Mouse (Mus musculus) adrenal gland, adult 2 months (tissue): ENCODE measurements at regions not wholly inside any gene's neighbourhood (a gene's known extent, or its start where the extent isn't known, plus 50 kb on each side); places are given as distances from the start of the nearest gene placed in this dataset.

Source experiments
- DNase-seq: peaks from one replicate; pipeline ENCODE4 v3.0.0; 2021

- DNase-seq, result no peak
Observed at GRCm38 (mm10) chr13:6260321-6260865, 287.6 kb upstream of the Pitrm1 start.

DNA sequence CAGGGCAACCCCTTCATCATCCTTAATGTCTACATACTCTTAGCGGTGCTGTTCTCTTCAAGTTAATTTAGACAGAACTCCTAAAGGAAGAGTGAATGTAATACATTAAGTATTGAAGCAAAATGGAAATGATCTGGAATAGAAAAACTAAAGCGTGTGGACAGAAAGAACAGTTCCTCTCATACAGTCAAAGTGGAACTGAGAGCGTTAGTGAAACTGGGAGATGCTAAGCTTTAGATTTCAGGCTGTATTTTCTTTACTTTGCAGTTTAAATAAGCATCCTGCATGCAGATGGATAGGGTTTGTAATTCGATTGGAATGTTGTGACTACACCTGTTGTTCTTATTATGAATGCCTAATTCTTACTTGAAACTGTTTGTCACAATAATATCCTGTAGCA lies 286.5 kb upstream of the Pitrm1 start:
- no peak for DNase-seq

GRCm38 (mm10) chr13:6270546-6270945 lies 277.4 kb upstream of the Pitrm1 start:
- DNase-seq, result no peak

DNA sequence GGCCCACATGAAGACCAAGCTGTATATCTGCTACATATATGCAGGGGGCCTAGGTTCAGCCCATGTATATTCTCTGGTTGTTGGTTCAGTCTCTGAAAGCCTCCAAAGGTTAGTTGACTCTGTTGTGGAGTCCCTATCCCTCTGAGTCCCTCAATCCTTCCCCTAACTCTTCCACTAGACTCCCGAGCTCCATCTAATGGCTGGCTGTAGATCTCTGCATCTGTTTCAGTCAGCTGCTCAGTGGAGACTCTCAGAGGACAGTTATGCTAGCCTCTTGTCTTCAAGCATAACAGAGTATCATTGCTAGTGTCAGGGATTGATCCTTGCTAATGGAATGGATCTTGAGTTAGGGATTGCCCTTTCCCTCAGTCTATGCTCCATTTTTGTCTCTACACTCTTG lies 275.0 kb upstream of the Pitrm1 start:
- DNase-seq, result no peak

DNA sequence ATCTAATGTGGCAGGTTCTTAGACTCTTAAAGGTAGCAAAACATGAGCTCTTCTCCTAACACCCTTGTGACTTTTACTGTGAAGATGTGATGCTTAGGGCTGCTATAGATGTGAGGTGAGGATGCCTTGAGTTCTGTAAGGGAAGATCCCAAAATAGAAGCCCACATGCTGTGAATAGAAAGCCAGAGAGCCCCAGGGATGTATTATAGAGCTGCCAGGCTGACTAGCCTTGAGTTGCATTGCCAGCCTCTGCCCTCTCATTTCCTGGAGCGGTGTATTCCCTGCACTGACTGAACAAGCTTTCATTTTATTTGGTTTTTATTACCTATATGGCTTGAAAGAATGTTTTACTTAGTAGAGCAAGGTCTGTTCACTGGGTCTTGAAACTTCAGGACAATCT lies 267.9 kb upstream of the Pitrm1 start:
- no peak for DNase-seq

- DNase-seq, result no peak
Observed at GRCm38 (mm10) chr13:6288109-6288508, 259.8 kb upstream of the Pitrm1 start.

- no peak for DNase-seq
Observed at GRCm38 (mm10) chr13:6292098-6292497, 255.9 kb upstream of the Pitrm1 start.

- DNase-seq, result no peak
Observed at GRCm38 (mm10) chr13:6305718-6306117, 242.2 kb upstream of the Pitrm1 start.

- no peak for DNase-seq
Observed at GRCm38 (mm10) chr13:6306616-6306988, 241.3 kb upstream of the Pitrm1 start.

DNA sequence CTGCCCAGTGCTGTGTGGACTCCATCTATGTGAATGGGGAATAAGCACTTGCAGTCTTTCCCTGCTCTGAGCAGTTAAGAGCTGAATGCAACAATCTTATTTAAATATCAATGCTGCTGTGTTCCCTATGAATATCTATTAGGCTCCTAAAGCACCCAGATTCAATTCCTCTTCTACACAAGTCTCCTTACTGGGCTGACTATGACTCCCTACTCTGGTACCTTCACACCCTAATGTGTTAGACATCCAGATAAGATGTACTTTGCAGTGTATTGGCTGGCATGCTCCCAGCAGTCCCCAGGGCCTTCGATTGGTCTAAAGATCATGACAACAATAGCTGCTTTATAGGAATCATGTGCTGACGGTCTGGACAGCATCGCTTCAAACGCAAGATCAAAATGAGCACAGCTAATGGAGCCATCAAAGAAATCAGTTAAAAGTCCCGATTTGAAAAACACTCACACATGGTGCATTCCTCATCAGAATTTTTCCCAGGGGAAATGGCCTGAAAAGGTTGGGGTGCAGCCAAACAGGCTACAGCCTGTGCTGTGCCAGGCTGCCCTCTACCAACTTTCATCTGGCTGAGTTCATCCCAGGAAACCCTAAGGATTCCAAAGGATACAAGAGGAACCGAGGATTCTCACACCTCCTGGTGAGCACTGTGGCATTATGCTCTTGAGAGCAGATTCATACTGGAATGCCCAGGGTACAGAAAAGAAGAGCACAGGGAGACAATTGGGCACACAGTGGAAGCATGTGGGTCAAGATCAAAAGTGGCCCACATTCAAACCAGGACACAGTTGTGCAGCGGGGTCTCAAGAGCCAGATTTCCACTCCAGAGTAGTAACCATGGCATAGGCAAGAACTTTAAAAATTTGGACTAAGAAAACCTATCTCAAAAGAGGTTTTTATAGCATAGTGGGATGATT lies 240.7 kb upstream of the Pitrm1 start:
- DNase-seq, result no peak

- DNase-seq, result no peak
Observed at GRCm38 (mm10) chr13:6316201-6316600, 231.7 kb upstream of the Pitrm1 start.

DNA sequence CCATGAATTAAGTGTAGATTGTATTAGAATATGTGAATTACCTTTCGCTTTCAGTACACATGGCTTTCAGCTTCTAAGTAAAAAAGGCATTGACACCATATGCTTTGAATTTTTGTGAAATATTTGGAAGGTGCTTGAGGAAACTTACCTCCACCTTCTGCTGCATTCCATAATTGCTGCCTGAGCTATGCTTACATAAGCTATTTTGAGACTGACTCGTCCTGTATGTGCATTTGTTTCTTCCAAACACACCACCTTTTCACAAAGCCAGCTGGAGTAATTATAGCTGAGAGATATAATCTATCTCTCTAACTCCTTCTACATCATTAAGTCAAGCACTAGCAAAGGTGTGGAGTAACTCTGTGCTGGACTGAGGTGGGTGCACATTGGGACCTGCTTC lies 224.0 kb upstream of the Pitrm1 start:
- DNase-seq, result no peak

DNA sequence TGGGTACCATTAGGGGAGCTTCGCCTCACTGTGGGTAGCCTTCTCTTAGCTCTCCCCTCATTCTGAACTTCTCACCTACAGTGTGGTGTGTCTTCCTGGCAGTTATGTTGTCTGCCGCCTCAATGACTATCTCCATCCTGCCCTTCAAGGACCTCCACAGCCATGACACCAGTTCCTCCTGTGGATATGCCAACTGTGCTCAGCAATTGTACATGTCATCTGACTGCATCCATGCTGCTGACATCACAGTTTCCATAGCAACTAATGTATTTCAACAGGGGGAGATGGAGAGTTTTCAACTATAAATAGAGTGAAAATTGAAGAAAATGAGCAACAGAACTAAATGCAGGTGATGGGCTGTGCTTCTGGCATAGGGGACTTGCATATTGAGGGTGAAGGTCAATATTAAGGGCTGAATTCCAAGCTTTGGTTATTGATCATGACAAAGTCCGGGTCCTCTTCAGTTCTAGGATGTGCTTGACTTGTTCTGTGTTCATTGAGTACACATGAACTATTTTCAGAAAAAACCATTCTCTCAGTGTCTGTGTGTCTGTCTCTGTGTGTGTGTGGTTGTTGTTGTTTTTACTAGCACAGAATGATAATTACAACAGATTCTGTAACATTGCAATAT lies 217.5 kb upstream of the Pitrm1 start:
- no peak for DNase-seq

GRCm38 (mm10) chr13:6340157-6340556 lies 207.8 kb upstream of the Pitrm1 start:
- no peak for DNase-seq

DNA sequence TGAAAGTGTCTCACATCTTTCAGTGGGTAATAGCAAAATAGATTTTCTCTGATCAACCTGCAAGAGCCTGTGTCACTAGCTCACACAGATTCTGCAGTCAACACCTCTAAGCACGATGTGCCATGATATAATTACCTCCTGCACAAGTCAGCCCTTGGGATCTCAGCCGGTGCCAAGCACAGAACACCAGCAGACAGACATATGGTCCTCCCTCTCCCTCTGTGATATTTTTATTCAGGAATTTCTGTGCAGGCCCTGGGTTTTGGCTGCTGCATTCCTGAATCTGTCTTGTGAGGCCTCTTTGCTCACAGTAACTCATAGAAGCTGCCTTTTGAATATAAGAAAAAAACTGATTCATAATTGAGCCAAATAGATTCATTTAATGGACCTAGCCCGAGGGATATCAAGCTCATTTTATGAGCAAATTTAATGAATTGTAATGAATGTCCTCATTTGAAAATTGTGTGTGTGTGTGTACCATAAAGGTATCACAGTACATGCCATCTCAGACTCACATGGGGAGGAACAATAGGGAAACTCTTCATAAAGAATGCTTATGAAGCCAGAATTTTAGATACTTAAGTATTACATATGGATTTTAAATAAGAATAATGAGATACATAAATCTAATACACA lies 206.7 kb upstream of the Pitrm1 start:
- DNase-seq, result no peak

GRCm38 (mm10) chr13:6365169-6365568 lies 182.8 kb upstream of the Pitrm1 start:
- DNase-seq, result no peak

- no peak for DNase-seq
Observed at GRCm38 (mm10) chr13:6367661-6368060, 180.3 kb upstream of the Pitrm1 start.

- DNase-seq, result no peak
Observed at GRCm38 (mm10) chr13:6374570-6375173, 173.3 kb upstream of the Pitrm1 start.

DNA sequence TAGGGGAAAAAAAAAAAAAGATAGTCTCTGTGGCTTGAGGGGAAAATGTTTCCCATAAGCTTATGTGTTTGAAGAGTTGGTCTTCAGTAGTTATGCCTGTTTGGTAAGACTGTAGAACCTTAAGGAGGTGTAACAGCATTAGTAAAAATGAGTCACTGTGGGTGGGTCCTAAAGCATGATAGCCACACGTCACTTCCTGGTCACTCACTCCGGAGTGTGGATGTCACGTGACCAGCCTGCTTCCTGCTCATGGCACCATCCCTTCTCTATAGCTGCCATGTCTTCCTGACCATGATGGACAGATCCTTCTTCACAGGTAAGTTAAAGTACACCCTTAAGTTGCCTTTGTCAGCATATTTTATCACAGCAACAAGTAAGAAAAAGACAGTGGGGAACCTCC lies 170.0 kb upstream of the Pitrm1 start:
- DNase-seq, result no peak

- DNase-seq, result no peak
Observed at GRCm38 (mm10) chr13:6395562-6396223, 152.3 kb upstream of the Pitrm1 start.

- no peak for DNase-seq
Observed at GRCm38 (mm10) chr13:6397648-6398047, 150.3 kb upstream of the Pitrm1 start.

GRCm38 (mm10) chr13:6431821-6432220 lies 116.1 kb upstream of the Pitrm1 start:
- no peak for DNase-seq
